Mouse (Mus musculus) stomach, postnatal 0 days (tissue): ENCODE data around the gene Tubb5. TPM values are rescaled to one million over a fixed set of nuclear protein-coding genes. Genes with fewer than 3 reads are reported as not detected.
A peak's percentile ranks its signal among the peaks of the same experiment; 100 is the strongest.
"Not testable (repeated sequence)": the region's sequence is repeated elsewhere in the genome, so short reads cannot be mapped to it uniquely, and the experiment has no call there.

Experiments used
- ATAC-seq: fragments of 200-750 bp; cut with Nextera tagmentation; 2 replicates; pipeline ENCODE4 v1.8.0; 2017; ENCODE audit not compliant: low FRiP score, low TSS enrichment
- DNase-seq: peaks from one replicate; pipeline ENCODE4 v3.0.0-alpha.2; 2016; ENCODE audit warnings: low spot score
- H3K27ac ChIP-seq: fragments of 300-500 bp; sonication (generic); replicated peaks from 2 replicates; pipeline ENCODE4 v1.5.1; 2014; ENCODE audit warnings: mild to moderate bottlenecking, control low read depth
- H3K27me3 ChIP-seq: fragments of 300-500 bp; sonication (generic); 2 replicates; pipeline ENCODE4 v1.6.1; 2014; ENCODE audit warnings: low read length; ENCODE audit not compliant: control insufficient read depth, insufficient read depth
- H3K36me3 ChIP-seq: fragments of 300-500 bp; sonication (generic); 2 replicates; pipeline ENCODE4 v1.6.1; 2014; ENCODE audit warnings: low read length, mixed read lengths; ENCODE audit not compliant: control insufficient read depth, insufficient read depth
- H3K4me1 ChIP-seq: fragments of 300-500 bp; sonication (generic); replicated peaks from 2 replicates; pipeline ENCODE4 v1.6.1; 2014; ENCODE audit warnings: antibody characterized with exemption; ENCODE audit not compliant: control insufficient read depth, insufficient read depth
- H3K4me2 ChIP-seq: fragments of 300-500 bp; sonication (generic); replicated peaks from 2 replicates; pipeline ENCODE4 v1.6.1; 2014; ENCODE audit warnings: low read depth, mild to moderate bottlenecking, control low read depth, moderate library complexity
- H3K4me3 ChIP-seq: fragments of 300-500 bp; sonication (generic); 2 replicates; pipeline ENCODE4 v1.5.1; 2014; ENCODE audit warnings: low read depth, low read length, control low read depth
- H3K9ac ChIP-seq: fragments of 300-500 bp; sonication (generic); 2 replicates; pipeline ENCODE4 v1.6.1; 2014; ENCODE audit warnings: mild to moderate bottlenecking, low read length, control low read depth, mixed read lengths
- H3K9me3 ChIP-seq: fragments of 300-500 bp; sonication (generic); 2 replicates; pipeline ENCODE4 v1.6.1; 2016; ENCODE audit warnings: low read length; ENCODE audit not compliant: control insufficient read depth
- CTCF ChIP-seq: IDR thresholded peaks from 2 replicates; pipeline ENCODE4 v1.5.1; 2016; ENCODE audit warnings: antibody characterized with exemption, low read depth, mild to moderate bottlenecking, moderate library complexity
- EP300 ChIP-seq: optimal IDR thresholded peaks from 2 replicates; pipeline ENCODE3; 2016; ENCODE audit warnings: antibody characterized with exemption
- WGBS: fragments of 180-500 bp; shearing (Covaris S2); extraction: QIAGEN DNeasy Blood & Tissue Kit; methylation state at CpG from one replicate; pipeline ENCODE4 v1.1.7; 2014; 5-methylcytosine and 5-hydroxymethylcytosine counted together
- polyA plus RNA-seq: library from polyadenylated mRNA; unstranded; fragments of >200 nt; fragmentation: Nextera tagmentation; extraction: Ambion mirVana; gene quantifications from 2 replicates; pipeline ENCODE4 v1.2.1, GENCODE M21; 2015

The Tubb5 gene
- polyA plus RNA-seq, 1 experiment from 2014 or later = 296 TPM

DNA sequence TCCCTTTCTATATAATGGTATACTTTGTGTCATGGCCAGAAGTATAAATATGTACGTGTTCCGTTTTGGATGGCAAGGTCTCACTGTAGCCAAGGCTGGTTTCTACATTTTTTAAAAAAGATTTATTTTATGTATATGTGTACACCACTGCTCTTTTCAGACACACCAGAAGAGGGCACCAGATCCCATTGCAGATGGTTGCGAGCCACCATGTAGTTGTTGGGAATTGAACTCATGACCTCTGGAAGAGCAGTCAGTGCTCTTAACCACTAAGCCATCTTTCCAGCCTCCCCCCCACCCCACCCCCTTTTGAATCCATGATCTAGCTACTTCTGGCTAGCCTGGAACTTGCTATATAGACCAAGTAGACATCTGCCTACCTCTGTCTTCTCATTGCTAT lies 5.4 kb upstream of the Tubb5 start:
- WGBS = 88% methylated on average over 3 of the region's 3 CpGs
- DNase-seq = no peak
- no peaks in the 10 kb centered on the region for H3K27me3 ChIP-seq
- ATAC-seq = no peak
- peaks cover 15% of the 10 kb centered on the region for H3K36me3 ChIP-seq
- H3K9me3 ChIP-seq = no peaks in the 10 kb centered on the region
- H3K27ac ChIP-seq = no peak overlapping the region
- H3K4me2 ChIP-seq = no peak overlapping the region
- H3K9ac ChIP-seq = no peak overlapping the region
- no peaks in the 10 kb centered on the region; the same call in 1 of the 2 replicates for H3K4me1 ChIP-seq
- H3K4me3 ChIP-seq = no peak overlapping the region
- no peak for TF ChIP-seq EP300
- peak; percentile 54 for TF ChIP-seq CTCF

- Histone ChIP-seq H3K4me2 (peak overlapping the region; percentile 71), H3K27me3 (no peaks in the 10 kb centered on the region), H3K9ac (peak overlapping the region; percentile 54), H3K4me3 (peak overlapping the region; percentile 49), H3K36me3 (peaks cover 3% of the 10 kb centered on the region; the same call in 1 of the 2 replicates), H3K27ac (peak overlapping the region; percentile 64; the same call in 1 of the 2 replicates), H3K9me3 (no peaks in the 10 kb centered on the region), H3K4me1 (no peaks in the 10 kb centered on the region; the same call in 1 of the 2 replicates)
- DNase-seq = no peak
- TF ChIP-seq CTCF (no peak), EP300 (peak; percentile 4)
- WGBS = 13% methylated on average over 11 of the region's 11 CpGs
- no peak for ATAC-seq
Observed at GRCm38 (mm10) chr17:35842006-35842405, 3.9 kb upstream of the Tubb5 start.

GRCm38 (mm10) chr17:35841076-35841950 lies 3.2 kb upstream of the Tubb5 start, which contains the start of gene Mdc1:
Gene Mdc1 (plus strand): TSS chr17:35841515.
- under 1% methylated on average over 59 of the region's 59 CpGs for WGBS
- peak; percentile 48 for TF ChIP-seq CTCF
- peak; percentile 68 for TF ChIP-seq EP300
- peak within 1 kb of the TSS; percentile 54 for H3K9ac ChIP-seq
- peak within 1 kb of the TSS; percentile 49 for H3K4me3 ChIP-seq
- H3K36me3 ChIP-seq = peaks cover 3% of the 10 kb centered on the region; the same call in 1 of the 2 replicates
- no peaks in the 10 kb centered on the region for H3K27me3 ChIP-seq
- peak within 1 kb of the TSS; percentile 64; the same call in 1 of the 2 replicates for H3K27ac ChIP-seq
- DNase-seq = peak; percentile 99
- peak within 1 kb of the TSS; percentile 71 for H3K4me2 ChIP-seq
- H3K4me1 ChIP-seq = no peaks in the 10 kb centered on the region; the same call in 1 of the 2 replicates
- ATAC-seq = peak; percentile 95
- H3K9me3 ChIP-seq = no peaks in the 10 kb centered on the region

- WGBS = 52% methylated on average over 14 of the region's 14 CpGs
- Histone ChIP-seq H3K27me3 (no peaks in the 10 kb centered on the region), H3K4me3 (peak overlapping the region; percentile 30), H3K9me3 (no peaks in the 10 kb centered on the region), H3K9ac (0 out of 2 replicates have a peak overlapping the region, but pooled peaks have one; percentile 28), H3K4me1 (peaks cover under 1% of the 10 kb centered on the region; the same call in 1 of the 2 replicates), H3K4me2 (peak overlapping the region; percentile 42), H3K27ac (no peak overlapping the region), H3K36me3 (peaks cover 4% of the 10 kb centered on the region; the same call in 1 of the 2 replicates)
- TF ChIP-seq EP300 = no peak
- no peak for TF ChIP-seq CTCF
- DNase-seq (no peak), ATAC-seq (no peak)
Observed at GRCm38 (mm10) chr17:35840561-35840960, 2.5 kb upstream of the Tubb5 start.

- not testable (repeated sequence) for ATAC-seq
Observed at GRCm38 (mm10) chr17:35839002-35839401, 896 bp upstream of the Tubb5 start.

DNA sequence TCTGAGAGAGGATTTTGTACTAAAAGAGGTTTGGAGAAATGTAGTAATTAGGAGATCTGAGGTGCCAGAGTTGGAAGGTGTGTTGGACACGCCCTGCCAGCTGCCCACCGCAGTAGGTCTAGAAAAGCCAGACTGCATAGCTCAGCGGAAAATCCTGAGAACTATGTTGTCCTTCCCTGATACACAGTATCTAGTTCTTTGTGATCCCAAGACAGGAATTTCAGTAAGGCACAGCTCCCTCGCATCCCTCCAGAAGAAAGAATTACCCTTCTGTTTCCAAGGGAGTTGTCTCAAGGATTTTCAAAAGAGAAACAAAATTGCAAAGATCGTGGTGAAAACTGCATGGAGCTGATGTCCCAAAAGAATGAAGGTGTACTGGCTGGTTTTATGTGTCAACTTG lies 464 bp upstream of the Tubb5 start:
- peak overlapping the region; percentile 81 for H3K4me2 ChIP-seq
- H3K9me3 ChIP-seq = no peaks in the 10 kb centered on the region
- H3K9ac ChIP-seq = no peak overlapping the region
- H3K27me3 ChIP-seq = no peaks in the 10 kb centered on the region
- ATAC-seq (no peak), DNase-seq (no peak)
- peak overlapping the region; percentile 71 for H3K4me3 ChIP-seq
- WGBS = 1% methylated on average over 5 of the region's 5 CpGs
- peaks cover 17% of the 10 kb centered on the region for H3K36me3 ChIP-seq
- peaks cover 5% of the 10 kb centered on the region; the same call in 1 of the 2 replicates for H3K4me1 ChIP-seq
- H3K27ac ChIP-seq = peak overlapping the region; percentile 78
- no peak for TF ChIP-seq EP300
- no peak for TF ChIP-seq CTCF

More at GRCm38 (mm10) chr17:35839002-35839401, 896 bp upstream of the Tubb5 start:
- H3K27ac ChIP-seq = peak overlapping the region; percentile 78
- H3K4me3 ChIP-seq, H3K9me3 ChIP-seq, H3K4me1 ChIP-seq, H3K9ac ChIP-seq, DNase-seq, H3K27me3 ChIP-seq: not testable (repeated sequence)
- WGBS = 46% methylated on average over 3 of the region's 3 CpGs
- H3K4me2 ChIP-seq = peak overlapping the region; percentile 81
- peaks cover 14% of the 10 kb centered on the region for H3K36me3 ChIP-seq
